Mouse (Mus musculus) v-Abl transformed pro-B cells (cell line): Measurements from ENCODE around the gene Tcp10b.
"Not testable (repeated sequence)": the region's sequence is repeated elsewhere in the genome, so short reads cannot be mapped to it uniquely, and the experiment has no call there.

Experiments used
- in situ Hi-C, 2 experiments: fragments of 400-800 bp; cut with MboI; formaldehyde crosslinking; loops; one replicate each; pipeline ENCODE4 v1.15.1; 2025; ENCODE audit not compliant: unreplicated experiment in 2 of 2

The Tcp10b gene

GRCm38 (mm10) chr17:13060804-13061203, at the start of gene Tcp10b:
Gene Tcp10b (plus strand): TSS chr17:13061104.
- in situ Hi-C loops = not testable (repeated sequence)

DNA sequence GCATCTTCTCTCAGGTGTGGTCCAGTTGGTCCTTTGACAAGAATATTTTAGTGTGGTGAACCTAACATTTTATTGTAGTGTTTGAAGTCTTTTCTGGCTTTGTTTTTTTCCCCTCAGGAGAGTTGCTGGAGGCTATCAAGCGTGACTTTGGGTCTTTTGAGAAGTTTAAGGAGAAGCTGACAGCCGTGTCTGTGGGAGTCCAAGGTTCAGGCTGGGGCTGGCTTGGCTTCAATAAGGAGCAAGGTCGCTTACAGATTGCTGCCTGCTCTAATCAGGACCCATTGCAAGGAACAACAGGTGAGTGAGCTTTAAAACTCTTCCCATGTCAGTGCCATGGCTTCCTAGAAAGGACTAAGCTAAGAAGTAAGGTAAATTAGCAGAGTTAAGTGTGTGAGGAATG, 47.6 kb upstream of the Tcp10b start:
- in situ Hi-C loops = loop anchor here in 1 of 2 experiments (25.0 kb wide), 1 partner anchor 601 kb away; no protein-coding TSS in a partner anchor

DNA sequence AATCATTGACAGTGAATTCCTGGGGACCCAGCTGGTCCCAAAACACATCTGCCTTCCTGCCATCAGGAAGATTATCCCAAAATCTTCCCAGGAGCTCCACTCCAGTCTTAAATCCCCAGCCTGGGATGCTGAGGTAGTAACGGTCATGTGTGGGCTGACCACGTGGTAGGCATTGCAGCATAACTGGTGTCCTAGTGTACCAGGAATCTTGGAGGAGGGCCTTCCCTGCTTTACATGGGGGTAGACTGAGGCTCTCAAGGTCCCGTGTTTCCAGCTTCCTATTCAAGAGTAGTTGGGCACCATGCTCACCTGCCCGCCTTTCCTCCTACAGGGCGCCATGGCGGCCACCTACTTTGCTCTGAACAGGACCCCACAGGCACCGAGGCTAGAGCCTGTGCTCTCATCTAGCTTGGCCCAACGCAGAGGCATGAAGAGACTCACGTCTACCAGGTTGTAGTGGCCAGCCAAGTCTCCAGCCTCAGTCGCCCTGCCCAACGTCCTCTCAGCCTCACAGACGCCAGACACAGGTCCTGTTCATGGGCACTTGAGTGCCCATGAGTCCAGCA, 24.2 kb upstream of the Tcp10b start:
- in situ Hi-C loops = loop anchor here in 1 of 2 experiments (25.0 kb wide), 1 partner anchor 1876 kb away; no protein-coding TSS in a partner anchor

- in situ Hi-C loops = loop anchor here in 1 of 2 experiments (25.0 kb wide), 1 partner anchor 1868 kb away; no protein-coding TSS in a partner anchor
Measured at GRCm38 (mm10) chr17:13043846-13044673, 16.8 kb upstream of the Tcp10b start.

DNA sequence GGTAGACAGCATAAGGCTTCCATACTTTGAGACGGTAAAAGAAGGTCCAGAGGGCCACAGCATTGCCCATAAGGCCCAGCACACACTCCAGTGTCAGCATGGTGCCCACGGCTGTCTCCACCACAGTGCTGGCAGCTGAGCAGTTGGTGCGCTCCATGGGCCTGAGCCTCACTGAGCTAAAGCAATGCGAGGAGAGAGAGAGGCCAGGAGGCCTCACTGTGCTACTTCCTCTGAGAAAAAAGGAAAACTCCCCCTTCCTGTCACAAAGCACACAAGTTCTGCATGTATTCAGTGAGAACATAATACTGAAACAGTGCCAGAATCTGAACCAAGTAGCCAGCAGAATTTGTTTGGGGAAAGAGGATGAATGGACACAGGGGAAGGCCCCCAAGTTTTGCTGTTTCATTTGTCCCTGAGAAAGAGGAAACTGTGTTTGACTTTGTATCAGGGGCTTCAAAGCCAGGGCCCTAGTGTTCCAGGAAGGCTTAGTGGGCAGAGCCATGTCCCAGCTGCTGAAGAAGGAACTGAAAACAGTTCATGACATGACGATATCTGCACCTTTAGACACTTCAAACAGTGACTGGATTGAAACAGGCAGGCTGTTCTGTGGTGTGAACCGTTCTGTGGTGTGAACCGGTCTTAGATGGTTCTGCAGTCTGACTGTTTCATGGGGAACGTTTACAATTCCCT, 8.6 kb upstream of the Tcp10b start, which contains the start of gene Gpr31b:
Gene Gpr31b (minus strand): TSS at position 173 of the 690 bp plus-strand sequence.
- in situ Hi-C loops = not testable (repeated sequence)

GRCm38 (mm10) chr17:13062882-13063281, 2.0 kb downstream of the Tcp10b start:
- in situ Hi-C loops = not testable (repeated sequence)

DNA sequence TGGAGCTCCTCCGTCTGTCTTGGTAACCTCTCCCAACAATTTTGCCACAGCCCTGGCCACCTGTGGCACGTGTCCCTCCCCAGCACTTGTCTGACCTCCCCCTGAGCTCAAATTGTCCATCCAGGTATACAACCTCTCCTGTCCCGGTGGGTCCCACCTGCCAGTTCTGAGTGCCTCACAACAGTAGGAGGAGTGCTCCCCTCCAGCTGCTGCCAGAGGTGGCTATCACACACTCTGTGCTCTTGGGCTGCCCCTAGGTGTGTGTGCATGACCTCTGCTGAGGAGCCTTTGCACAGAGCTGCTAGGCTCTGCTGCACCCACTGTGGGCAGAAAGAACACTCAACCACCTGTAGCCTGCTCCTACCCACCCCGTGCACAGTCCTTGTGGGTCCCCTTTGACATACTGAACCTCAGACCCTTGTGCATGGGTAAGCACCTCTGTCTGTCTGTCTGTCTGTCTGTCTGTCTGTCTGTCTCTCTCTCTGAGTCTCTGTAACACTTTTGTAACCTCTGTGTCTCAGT, 7.0 kb downstream of the Tcp10b start:
- in situ Hi-C loops = not testable (repeated sequence)

- in situ Hi-C loops = not testable (repeated sequence)
Measured at GRCm38 (mm10) chr17:13069227-13069626, 8.3 kb downstream of the Tcp10b start.

DNA sequence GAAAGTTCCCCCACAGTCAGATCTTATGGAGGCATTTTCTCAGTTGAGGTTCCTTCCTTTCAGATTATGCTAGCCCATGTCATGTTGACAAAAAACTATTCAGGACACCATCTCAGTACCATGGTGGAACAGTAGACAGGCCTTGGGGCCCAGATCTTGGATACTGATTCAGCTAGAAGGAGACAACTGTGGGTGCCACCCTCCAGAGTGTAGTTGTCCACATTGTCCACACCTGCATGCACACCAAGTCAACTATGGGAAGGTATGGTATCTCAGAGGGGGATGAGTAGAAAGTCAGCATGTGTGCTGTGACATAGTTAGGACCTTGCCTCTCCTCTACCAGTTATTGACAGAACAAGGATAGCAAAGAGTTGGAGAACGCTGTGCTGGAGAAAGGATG, 30.6 kb downstream of the Tcp10b start:
- in situ Hi-C loops = not testable (repeated sequence)

- in situ Hi-C loops = not testable (repeated sequence)
Measured at GRCm38 (mm10) chr17:13092100-13092764, 31.3 kb downstream of the Tcp10b start.

DNA sequence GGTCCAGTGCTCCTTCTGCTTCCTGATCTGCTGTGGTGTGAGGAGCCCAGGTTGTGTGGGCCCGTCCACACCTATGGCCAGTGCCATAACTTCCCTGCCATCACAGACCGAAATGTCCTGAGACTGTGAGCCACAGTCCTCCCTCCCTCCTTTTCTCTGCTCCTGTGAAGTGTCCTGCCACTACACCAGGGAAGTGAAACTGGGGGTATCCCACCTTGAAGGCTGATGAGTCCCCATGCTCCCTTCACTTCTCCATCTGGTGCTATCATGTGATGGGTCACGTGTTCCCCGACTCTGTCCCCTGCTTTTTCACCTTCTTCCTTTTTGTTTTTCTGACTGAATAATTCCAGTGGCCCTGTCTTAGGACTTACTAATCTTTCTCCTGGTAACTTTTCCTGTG, 32.1 kb downstream of the Tcp10b start:
- in situ Hi-C loops = not testable (repeated sequence)

GRCm38 (mm10) chr17:13106563-13106962, 45.7 kb downstream of the Tcp10b start:
- in situ Hi-C loops = not testable (repeated sequence)

GRCm38 (mm10) chr17:13112504-13113291, 51.8 kb downstream of the Tcp10b start:
- in situ Hi-C loops = not testable (repeated sequence)

DNA sequence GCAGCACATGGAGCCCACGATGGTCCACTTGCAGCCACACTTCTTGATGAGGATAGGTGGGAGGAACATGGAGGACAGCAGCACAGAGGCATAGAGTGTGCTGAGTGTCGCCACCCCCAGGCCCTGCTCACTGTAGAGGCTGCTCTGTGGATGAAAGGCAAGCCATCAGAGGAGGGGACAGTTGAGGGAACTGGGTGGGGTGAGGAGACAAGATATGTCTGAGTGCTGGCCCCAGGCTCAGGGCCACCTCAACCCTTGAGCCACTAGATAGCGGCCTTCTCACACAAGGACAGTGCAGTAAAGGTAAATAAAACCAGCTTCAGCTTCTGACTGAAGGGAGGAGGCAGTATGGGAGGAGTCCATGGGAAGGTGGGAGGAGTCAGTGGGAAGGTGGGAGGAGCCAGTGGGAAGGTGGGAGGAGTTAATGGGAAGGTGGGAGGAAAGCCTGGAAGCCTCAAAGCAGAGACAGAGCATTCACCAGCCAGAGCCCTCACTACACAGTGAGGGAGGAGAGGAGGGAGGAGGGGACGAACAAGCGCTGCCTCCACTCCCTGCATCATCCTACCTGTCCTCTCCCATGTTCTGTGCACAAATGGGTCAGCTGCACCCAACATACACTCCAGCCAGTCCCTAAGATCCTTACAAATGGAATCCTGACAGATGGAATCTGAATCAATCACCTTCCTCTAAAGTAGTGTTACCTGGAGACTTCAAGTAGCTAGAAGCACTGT, 62.6 kb downstream of the Tcp10b start:
- in situ Hi-C loops = not testable (repeated sequence)

DNA sequence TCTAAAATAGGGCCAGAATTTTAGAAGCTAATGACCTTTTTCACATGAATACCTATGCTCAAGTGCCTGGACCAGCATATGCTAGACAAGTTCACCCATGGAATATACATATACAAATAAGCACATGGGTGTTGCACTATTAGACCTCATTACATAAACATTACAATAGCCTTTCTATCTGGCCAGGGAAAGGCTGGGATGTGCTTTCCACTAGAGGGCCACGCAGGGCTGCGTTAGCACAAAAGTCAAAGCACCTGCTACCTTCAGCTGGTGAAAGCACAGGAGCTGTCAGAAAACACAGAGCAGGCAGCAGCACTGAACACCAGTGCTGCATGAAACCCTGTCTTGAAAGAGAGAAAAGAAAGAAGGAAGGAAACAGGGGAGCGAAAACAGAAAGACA, 63.3 kb downstream of the Tcp10b start:
- in situ Hi-C loops = not testable (repeated sequence)

GRCm38 (mm10) chr17:13129324-13129723, 68.4 kb downstream of the Tcp10b start:
- in situ Hi-C loops = not testable (repeated sequence)

GRCm38 (mm10) chr17:13129737-13130465, 69.0 kb downstream of the Tcp10b start:
- in situ Hi-C loops = not testable (repeated sequence)

- in situ Hi-C loops = not testable (repeated sequence)
Measured at GRCm38 (mm10) chr17:13131710-13132109, 70.8 kb downstream of the Tcp10b start, which contains the start of gene Unc93a. Gene Unc93a (minus strand): TSS chr17:13131810.
